Mouse (Mus musculus) liver, embryonic 16.5 days (tissue): ENCODE measurements at regions not wholly inside any gene's neighbourhood (a gene's known extent, or its start where the extent isn't known, plus 50 kb on each side); places are given as distances from the start of the nearest gene placed in this dataset.
A peak's percentile ranks its signal among the peaks of the same experiment; 100 is the strongest.

ENCODE experiments used
- ATAC-seq: fragments of 200-750 bp; cut with Nextera tagmentation; 2 replicates; pipeline ENCODE4 v1.8.0; 2017; ENCODE audit warnings: low read depth, mild to moderate bottlenecking, moderate number of reproducible peaks, moderate library complexity
- H3K27ac ChIP-seq: fragments of 300-500 bp; sonication (generic); 2 replicates; pipeline ENCODE4 v1.5.1; 2014; ENCODE audit warnings: mild to moderate bottlenecking, low read length
- H3K27me3 ChIP-seq: fragments of 300-500 bp; sonication (generic); 2 replicates; pipeline ENCODE4 v1.6.1; 2014; ENCODE audit warnings: low read depth, low read length, mixed read lengths; ENCODE audit not compliant: control insufficient read depth, insufficient read depth
- H3K36me3 ChIP-seq: fragments of 300-500 bp; sonication (generic); 2 replicates; pipeline ENCODE4 v1.6.1; 2014; ENCODE audit warnings: mild to moderate bottlenecking; ENCODE audit not compliant: control insufficient read depth, insufficient read depth
- H3K4me1 ChIP-seq: fragments of 300-500 bp; sonication (generic); 2 replicates; pipeline ENCODE4 v1.6.1; 2014; ENCODE audit warnings: low read depth, low read length, mixed read lengths; ENCODE audit not compliant: control insufficient read depth
- H3K4me2 ChIP-seq: fragments of 300-500 bp; sonication (generic); 2 replicates; pipeline ENCODE4 v1.6.1; 2014; ENCODE audit warnings: low read depth, low read length, mixed read lengths
- H3K4me3 ChIP-seq: fragments of 300-500 bp; sonication (generic); 2 replicates; pipeline ENCODE4 v1.5.1; 2014; ENCODE audit warnings: low read depth, mild to moderate bottlenecking, low read length
- H3K9ac ChIP-seq: fragments of 300-500 bp; sonication (generic); 2 replicates; pipeline ENCODE4 v1.6.1; 2014; ENCODE audit warnings: low read depth, low read length
- H3K9me3 ChIP-seq: fragments of 300-500 bp; sonication (generic); replicated peaks from 2 replicates; pipeline ENCODE4 v1.6.1; 2016; ENCODE audit warnings: low read length; ENCODE audit not compliant: control insufficient read depth
- WGBS: fragments of 180-500 bp; shearing (Covaris S2); extraction: QIAGEN DNeasy Blood & Tissue Kit; methylation state at CpG from one replicate; pipeline ENCODE4 v1.1.7; 2014; ENCODE audit not compliant: insufficient replicate concordance; 5-methylcytosine and 5-hydroxymethylcytosine counted together

DNA sequence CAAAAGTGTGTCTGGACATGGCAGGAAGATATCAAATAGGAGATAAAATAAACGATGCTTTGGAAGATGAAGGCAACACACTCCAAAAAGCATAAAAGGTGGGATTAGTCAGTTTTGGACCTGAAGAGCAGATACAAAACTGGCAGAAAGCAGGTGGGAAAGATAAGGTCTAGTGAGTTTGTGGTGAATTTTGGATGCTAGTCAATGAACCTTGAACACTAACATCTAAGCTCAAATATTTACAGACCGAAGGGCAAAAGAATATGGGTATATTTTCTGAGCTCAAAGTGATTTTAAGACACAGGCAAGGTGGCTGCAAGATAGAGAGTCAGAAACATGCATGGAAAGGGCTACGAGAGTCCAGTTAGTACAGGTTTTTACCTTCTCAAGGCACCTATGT, 159.4 kb upstream of the Ntm start:
- H3K4me2 ChIP-seq: no peak overlapping the region
- no peaks in the 10 kb centered on the region for H3K4me1 ChIP-seq
- H3K9ac ChIP-seq: no peak overlapping the region
- H3K36me3 ChIP-seq: no peaks in the 10 kb centered on the region
- H3K27me3 ChIP-seq: no peaks in the 10 kb centered on the region
- 57% methylated on average over 3 of the region's 3 CpGs for WGBS
- ATAC-seq: no peak
- no peak overlapping the region for H3K4me3 ChIP-seq
- H3K27ac ChIP-seq: no peak overlapping the region
- no peaks in the 10 kb centered on the region for H3K9me3 ChIP-seq

GRCm38 (mm10) chr9:30129151-30129550, 166.2 kb upstream of the Ntm start:
- Histone ChIP-seq H3K9ac (no peak overlapping the region), H3K27ac (no peak overlapping the region), H3K4me3 (no peak overlapping the region), H3K36me3 (no peaks in the 10 kb centered on the region), H3K4me1 (no peaks in the 10 kb centered on the region), H3K27me3 (no peaks in the 10 kb centered on the region), H3K4me2 (no peak overlapping the region), H3K9me3 (no peaks in the 10 kb centered on the region)
- ATAC-seq: no peak
- 53% methylated on average over 6 of the region's 6 CpGs for WGBS

- Histone ChIP-seq H3K27ac (no peak overlapping the region), H3K4me2 (no peak overlapping the region), H3K9ac (no peak overlapping the region), H3K4me1 (no peaks in the 10 kb centered on the region), H3K27me3 (no peaks in the 10 kb centered on the region), H3K36me3 (no peaks in the 10 kb centered on the region), H3K4me3 (no peak overlapping the region), H3K9me3 (no peaks in the 10 kb centered on the region)
- WGBS: 50% methylated on average over 2 of the region's 2 CpGs
- ATAC-seq: no peak
Observed at GRCm38 (mm10) chr9:30131626-30132025, 168.7 kb upstream of the Ntm start.

GRCm38 (mm10) chr9:30134303-30134702, 171.4 kb upstream of the Ntm start:
- H3K4me1 ChIP-seq: no peaks in the 10 kb centered on the region
- no peaks in the 10 kb centered on the region for H3K9me3 ChIP-seq
- H3K4me2 ChIP-seq: no peak overlapping the region
- no peak overlapping the region for H3K9ac ChIP-seq
- H3K36me3 ChIP-seq: no peaks in the 10 kb centered on the region
- 73% methylated on average over 3 of the region's 3 CpGs for WGBS
- no peak overlapping the region for H3K27ac ChIP-seq
- H3K27me3 ChIP-seq: no peaks in the 10 kb centered on the region
- ATAC-seq: no peak
- no peak overlapping the region for H3K4me3 ChIP-seq

DNA sequence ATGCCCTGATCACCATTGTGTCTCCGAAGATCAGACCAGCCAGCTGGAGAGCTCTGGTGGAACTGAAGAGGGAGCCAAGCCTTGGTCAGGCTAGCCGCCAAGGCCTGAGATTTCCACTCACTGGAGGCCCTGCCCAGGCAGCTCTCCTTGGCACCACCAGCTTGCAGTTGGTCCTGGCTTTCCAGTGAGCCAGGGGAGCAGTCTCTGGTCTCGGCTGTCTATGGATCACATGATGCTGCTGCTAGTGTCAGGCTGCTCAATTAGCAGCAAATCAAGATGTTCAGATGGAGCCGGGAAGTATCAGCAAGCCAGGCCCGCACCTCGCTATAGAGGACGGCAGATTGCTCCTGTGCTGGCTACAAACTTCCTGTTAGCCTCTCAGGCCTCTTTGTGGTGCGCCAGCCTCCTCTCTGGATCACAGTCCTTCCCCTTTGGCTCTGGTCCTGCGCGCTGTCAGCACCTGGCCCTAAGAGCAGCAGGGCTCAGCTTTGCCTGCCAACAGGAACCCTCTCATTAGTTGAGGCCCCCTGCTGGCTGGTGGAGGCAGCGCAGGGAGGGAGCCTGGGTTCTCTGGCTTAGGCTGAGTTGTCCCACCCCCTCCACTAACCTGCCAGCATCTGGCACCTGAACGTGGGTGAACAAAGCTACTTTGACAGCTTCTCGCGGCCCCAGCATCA, 174.8 kb upstream of the Ntm start:
- Histone ChIP-seq H3K27me3 (no peaks in the 10 kb centered on the region), H3K4me1 (no peaks in the 10 kb centered on the region), H3K27ac (no peak overlapping the region), H3K4me2 (no peak overlapping the region), H3K9me3 (no peaks in the 10 kb centered on the region), H3K9ac (no peak overlapping the region), H3K36me3 (no peaks in the 10 kb centered on the region), H3K4me3 (no peak overlapping the region)
- WGBS: 21% methylated on average over 14 of the region's 14 CpGs
- ATAC-seq: peak; percentile 30; the same call in 1 of the 2 replicates

- 48% methylated on average over 3 of the region's 3 CpGs for WGBS
- Histone ChIP-seq H3K4me2 (no peak overlapping the region), H3K36me3 (no peaks in the 10 kb centered on the region), H3K4me3 (no peak overlapping the region), H3K4me1 (no peaks in the 10 kb centered on the region), H3K27me3 (no peaks in the 10 kb centered on the region), H3K27ac (no peak overlapping the region), H3K9me3 (no peaks in the 10 kb centered on the region), H3K9ac (no peak overlapping the region)
- no peak for ATAC-seq
Observed at GRCm38 (mm10) chr9:30140188-30140587, 177.2 kb upstream of the Ntm start.

- no peaks in the 10 kb centered on the region for H3K9me3 ChIP-seq
- no peaks in the 10 kb centered on the region for H3K4me1 ChIP-seq
- no peak overlapping the region for H3K4me3 ChIP-seq
- 57% methylated on average over 3 of the region's 3 CpGs for WGBS
- no peak overlapping the region for H3K4me2 ChIP-seq
- H3K27ac ChIP-seq: no peak overlapping the region
- no peak for ATAC-seq
- no peak overlapping the region for H3K9ac ChIP-seq
- H3K36me3 ChIP-seq: no peaks in the 10 kb centered on the region
- H3K27me3 ChIP-seq: no peaks in the 10 kb centered on the region
Observed at GRCm38 (mm10) chr9:30141186-30141585, 178.2 kb upstream of the Ntm start.

- Histone ChIP-seq H3K27ac (no peak overlapping the region), H3K4me1 (no peaks in the 10 kb centered on the region), H3K4me3 (no peak overlapping the region), H3K4me2 (no peak overlapping the region), H3K36me3 (no peaks in the 10 kb centered on the region), H3K27me3 (no peaks in the 10 kb centered on the region), H3K9ac (no peak overlapping the region), H3K9me3 (no peaks in the 10 kb centered on the region)
- WGBS: 64% methylated on average over 10 of the region's 10 CpGs
- ATAC-seq: no peak
Observed at GRCm38 (mm10) chr9:30142806-30143458, 180.0 kb upstream of the Ntm start.
